Mouse (Mus musculus): ENCODE measurements at regions not wholly inside any gene's neighbourhood (a gene's known extent, or its start where the extent isn't known, plus 50 kb on each side); places are given as distances from the start of the nearest gene placed in this dataset.

DNA sequence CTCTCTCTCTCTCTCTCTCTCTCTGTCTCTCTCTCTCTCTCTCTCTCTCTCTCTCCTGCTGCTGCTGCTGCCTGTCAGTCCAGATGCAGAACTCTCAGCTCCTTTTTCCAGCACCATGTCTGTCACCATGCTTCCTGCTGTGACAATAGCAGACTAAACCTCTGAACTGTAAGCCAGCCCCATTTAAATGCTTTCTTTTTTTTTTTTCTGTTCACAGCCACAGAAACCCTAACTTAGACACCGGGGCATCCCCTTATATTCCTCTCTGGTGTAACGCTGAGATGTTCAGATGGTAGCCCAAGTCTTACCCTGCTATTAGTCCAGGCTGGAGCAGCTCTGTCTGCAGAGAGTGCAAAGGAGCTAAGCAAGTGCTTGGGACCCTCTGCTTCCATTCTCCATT, 54.3 kb upstream of the Vash1 start:
- TF ChIP-seq CTCF (IDR thresholded peaks at IDR 0.05; ENCODE audit: low read depth, low read length) (no peak), GATA1 (IDR thresholded peaks at IDR 0.05; ENCODE audit: borderline replicate concordance, low read length) (no peak), TAL1 (conservative IDR thresholded peaks at IDR 0.05; ENCODE audit: low read depth, low read length) (no peak), POLR2AphosphoS5 (IDR thresholded peaks at IDR 0.05; ENCODE audit: insufficient replicate concordance, low read depth, low read length) (no peak), GATA2 (IDR thresholded peaks at IDR 0.05; ENCODE audit: borderline replicate concordance, low read depth, low read length) (no peak)

All from G1E (cell line).